Mouse (Mus musculus) liver, embryonic 14.5 days (tissue): ENCODE results near the gene Mogat2. TPM values are rescaled to one million over a fixed set of nuclear protein-coding genes. Genes with fewer than 3 reads are reported as not detected.

Experiments
- ATAC-seq: fragments of 200-750 bp; cut with Nextera tagmentation; 2 replicates; pipeline ENCODE4 v1.8.0; 2017; ENCODE audit warnings: moderate number of reproducible peaks, mild to moderate bottlenecking, moderate library complexity; ENCODE audit not compliant: insufficient read depth
- DNase-seq, 3 experiments: peaks; one replicate each; pipeline ENCODE4 v3.0.0-alpha.2; 2012 to 2013; ENCODE audit warnings: low read depth in 3 of 3, low spot score in 3 of 3
- H3K27ac ChIP-seq: fragments of 300-500 bp; sonication (generic); 2 replicates; pipeline ENCODE4 v1.5.1; 2014; ENCODE audit warnings: moderate library complexity, mild to moderate bottlenecking, control low read depth, inconsistent platforms
- H3K27me3 ChIP-seq: fragments of 300-500 bp; sonication (generic); 2 replicates; pipeline ENCODE4 v1.6.1; 2014; ENCODE audit warnings: mild to moderate bottlenecking, low read length, moderate library complexity; ENCODE audit not compliant: control insufficient read depth, insufficient read depth
- H3K36me3 ChIP-seq: fragments of 300-500 bp; sonication (generic); replicated peaks from 2 replicates; pipeline ENCODE4 v1.6.1; 2014; ENCODE audit warnings: low read depth; ENCODE audit not compliant: control insufficient read depth, insufficient read depth
- H3K4me1 ChIP-seq, 2 experiments: fragments of 200-500 bp in 1 of 2; fragments of 300-500 bp in 1 of 2; sonication (generic) in 1 of 2; replicated peaks; 2 replicates each; pipeline ENCODE4 v1.6.1; 2012 to 2014; ENCODE audit warnings: antibody characterized with exemption in 1 of 2, inconsistent platforms in 1 of 2, low read length in 1 of 2; ENCODE audit not compliant: control insufficient read depth in 2 of 2, insufficient read depth in 2 of 2
- H3K4me2 ChIP-seq: fragments of 300-500 bp; sonication (generic); 2 replicates; pipeline ENCODE4 v1.6.1; 2014; ENCODE audit warnings: low read depth, mild to moderate bottlenecking, control low read depth, moderate library complexity
- H3K4me3 ChIP-seq, 2 experiments: fragments of 200-500 bp in 1 of 2; fragments of 300-500 bp in 1 of 2; sonication (generic) in 1 of 2; 2 replicates each; pipeline ENCODE4 v1.5.1; 2012 to 2014; ENCODE audit warnings: low read depth in 2 of 2, low read length in 2 of 2, mild to moderate bottlenecking in 2 of 2, control low read depth in 1 of 2, inconsistent platforms in 1 of 2, moderate library complexity in 1 of 2; ENCODE audit not compliant: insufficient read depth in 1 of 2
- H3K9ac ChIP-seq: fragments of 300-500 bp; sonication (generic); replicated peaks from 2 replicates; pipeline ENCODE4 v1.6.1; 2014; ENCODE audit warnings: mild to moderate bottlenecking, control low read depth, moderate library complexity
- H3K9me3 ChIP-seq: fragments of 300-500 bp; sonication (generic); 2 replicates; pipeline ENCODE4 v1.6.1; 2016; ENCODE audit warnings: low read length, mixed read lengths; ENCODE audit not compliant: control insufficient read depth
- CTCF ChIP-seq: IDR thresholded peaks from 2 replicates; pipeline ENCODE4 v1.5.1; 2016; ENCODE audit warnings: antibody characterized with exemption, low read depth, control low read depth
- EP300 ChIP-seq: IDR thresholded peaks from 2 replicates; pipeline ENCODE4 v1.6.1; 2016; ENCODE audit warnings: antibody characterized with exemption, low read depth
- WGBS: fragments of 180-500 bp; shearing (Covaris S2); extraction: QIAGEN DNeasy Blood & Tissue Kit; methylation state at CpG from one replicate; pipeline ENCODE4 v1.1.7; 2014; ENCODE audit not compliant: insufficient replicate concordance; 5-methylcytosine and 5-hydroxymethylcytosine counted together
- polyA plus RNA-seq, 2 experiments: library from polyadenylated mRNA; depleted of rRNA in 1 of 2; stranded (reverse) in 1 of 2; unstranded in 1 of 2; fragments of >200 nt; fragmentation: Nextera tagmentation in 1 of 2; extraction: Ambion mirVana in 1 of 2; gene quantifications; 2 replicates each; pipeline versions ENCODE4 v1.2.1 to v1.2.3; 2012 to 2014

The Mogat2 gene
- polyA plus RNA-seq, 2 experiments = 13.5 to 30.3 TPM

- Histone ChIP-seq H3K27ac (no peak overlapping the region), H3K4me3 (no peak overlapping the region), H3K27me3 (no peaks in the 10 kb centered on the region), H3K4me2 (no peak overlapping the region), H3K36me3 (no peaks in the 10 kb centered on the region), H3K9me3 (no peaks in the 10 kb centered on the region), H3K9ac (no peak overlapping the region), H3K4me1 (peaks cover 0 to 10% of the 10 kb centered on the region in 2 experiments; a peak in 2 of 4 replicates)
- 53% methylated on average over 2 of the region's 2 CpGs for WGBS
- ATAC-seq = no peak
- TF ChIP-seq CTCF = no peak
- TF ChIP-seq EP300 = no peak
- DNase-seq = no peak
Measured at GRCm38 (mm10) chr7:99213686-99214085, 24.7 kb downstream of the Mogat2 start.

DNA sequence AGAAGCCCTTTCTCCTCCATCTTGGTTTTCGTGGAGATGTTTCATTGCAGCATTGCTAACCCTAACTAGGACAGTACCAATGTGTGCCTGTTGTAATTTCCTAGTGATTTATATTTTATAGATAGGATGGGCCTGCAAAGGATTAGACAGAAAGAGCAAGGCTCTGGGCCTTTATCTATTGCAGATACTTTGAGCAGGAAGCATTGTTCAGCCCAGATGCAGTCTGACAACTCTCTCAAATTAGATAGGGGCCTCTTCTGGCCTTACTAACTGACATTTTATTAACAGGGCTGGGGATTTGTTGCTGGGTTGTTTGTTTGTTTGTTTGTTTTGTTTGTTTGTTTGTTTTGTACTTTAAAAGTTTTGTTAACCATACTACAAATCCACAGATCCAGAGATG is 25.4 kb downstream of the Mogat2 start:
- Histone ChIP-seq H3K36me3 (no peaks in the 10 kb centered on the region), H3K4me1 (peaks cover 0 to 10% of the 10 kb centered on the region in 2 experiments; a peak in 2 of 4 replicates), H3K27ac (no peak overlapping the region), H3K27me3 (no peaks in the 10 kb centered on the region), H3K9ac (no peak overlapping the region), H3K9me3 (no peaks in the 10 kb centered on the region), H3K4me3 (no peak overlapping the region), H3K4me2 (no peak overlapping the region)
- 39% methylated on average over 1 of the region's 1 CpGs for WGBS
- DNase-seq = no peak
- ATAC-seq = no peak
- TF ChIP-seq CTCF (no peak), EP300 (no peak)

DNA sequence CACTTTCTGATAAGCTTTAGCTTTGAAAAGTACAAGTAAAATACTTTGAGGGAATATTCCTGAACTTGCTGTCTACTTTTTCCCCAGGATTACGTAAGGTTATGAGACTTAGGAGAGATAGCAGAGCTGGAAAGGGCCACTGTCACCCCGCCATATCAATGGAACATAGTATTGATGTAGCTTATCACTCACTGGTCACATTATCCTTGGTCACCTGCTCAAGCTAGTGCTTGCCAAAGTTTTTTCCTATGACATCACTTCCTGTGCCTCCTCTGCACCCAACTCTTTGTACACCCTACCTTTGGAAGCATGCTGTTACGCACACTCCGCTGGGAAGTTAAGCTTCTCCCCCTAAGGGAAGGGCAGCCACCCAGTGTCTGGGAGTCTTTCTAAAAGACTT is 29.7 kb downstream of the Mogat2 start:
- no peak overlapping the region for H3K4me3 ChIP-seq
- TF ChIP-seq EP300 (no peak), CTCF (no peak)
- H3K9ac ChIP-seq = no peak overlapping the region
- H3K27ac ChIP-seq = no peak overlapping the region
- DNase-seq (no peak), ATAC-seq (no peak)
- H3K4me1 ChIP-seq = peaks cover 0 to 14% of the 10 kb centered on the region in 2 experiments; a peak in 1 of 4 replicates
- no peak overlapping the region for H3K4me2 ChIP-seq
- H3K36me3 ChIP-seq = no peaks in the 10 kb centered on the region
- no peaks in the 10 kb centered on the region for H3K9me3 ChIP-seq
- no peaks in the 10 kb centered on the region for H3K27me3 ChIP-seq
- WGBS = 71% methylated on average over 4 of the region's 4 CpGs

DNA sequence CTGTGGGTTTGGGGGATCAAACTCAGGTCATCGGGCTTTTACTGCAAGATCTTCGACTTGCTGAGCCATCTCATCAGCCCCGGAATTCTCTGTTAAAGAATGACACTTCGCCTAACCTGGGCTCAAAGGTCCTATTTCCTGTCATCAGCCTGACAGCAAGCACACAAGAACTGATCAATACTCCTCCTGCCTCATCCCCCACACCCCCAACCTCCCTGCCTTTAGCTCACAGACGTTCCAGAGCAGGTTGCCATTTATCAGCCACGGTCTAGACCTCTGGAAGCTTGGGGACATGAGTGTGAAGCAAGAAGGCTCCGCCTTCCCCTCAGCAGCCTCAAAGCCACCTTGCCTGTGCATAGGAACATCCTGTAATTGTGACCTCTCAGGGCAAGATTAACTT is 32.1 kb downstream of the Mogat2 start:
- H3K27me3 ChIP-seq = no peaks in the 10 kb centered on the region
- DNase-seq (no peak), ATAC-seq (peak; percentile 28; the same call in 1 of the 2 replicates)
- no peak overlapping the region for H3K27ac ChIP-seq
- H3K4me1 ChIP-seq = peaks cover 0 to 13% of the 10 kb centered on the region in 2 experiments; a peak in 1 of 4 replicates
- no peaks in the 10 kb centered on the region for H3K36me3 ChIP-seq
- no peak overlapping the region for H3K9ac ChIP-seq
- WGBS = 63% methylated on average over 7 of the region's 7 CpGs
- H3K9me3 ChIP-seq = no peaks in the 10 kb centered on the region
- TF ChIP-seq CTCF = no peak
- TF ChIP-seq EP300 = no peak
- no peak overlapping the region for H3K4me2 ChIP-seq
- no peak overlapping the region for H3K4me3 ChIP-seq

GRCm38 (mm10) chr7:99202163-99202562 is 36.3 kb downstream of the Mogat2 start:
- Histone ChIP-seq H3K27ac (no peak overlapping the region), H3K4me2 (no peak overlapping the region), H3K36me3 (no peaks in the 10 kb centered on the region), H3K9ac (no peak overlapping the region), H3K27me3 (no peaks in the 10 kb centered on the region), H3K4me3 (no peak overlapping the region), H3K4me1 (peaks cover 0 to 13% of the 10 kb centered on the region in 2 experiments; a peak in 1 of 4 replicates), H3K9me3 (no peaks in the 10 kb centered on the region)
- ATAC-seq = no peak
- no peak for DNase-seq
- no peak for TF ChIP-seq EP300
- no peak for TF ChIP-seq CTCF
- 55% methylated on average over 7 of the region's 7 CpGs for WGBS
